Mouse (Mus musculus) MEL (cell line): ENCODE measurements around the gene Syne4. TPM values are rescaled to one million over a fixed set of nuclear protein-coding genes. Genes with fewer than 3 reads are reported as not detected.

Experiments used
- DNase-seq: peaks from one replicate; pipeline ENCODE4 v3.0.0; 2011; ENCODE audit warnings: low read depth, low spot score
- H3K27ac ChIP-seq: 2 replicates; pipeline ENCODE4 v1.5.1; 2012; ENCODE audit warnings: low read depth, mild to moderate bottlenecking, control low read depth, low read length, moderate library complexity; ENCODE audit not compliant: control insufficient read depth
- H3K27me3 ChIP-seq, 2 experiments: fragments of 150-350 bp in 1 of 2; sonication (generic) in 1 of 2; 2 replicates each; pipeline ENCODE4 v1.6.1; 2012; ENCODE audit warnings: low read length in 2 of 2, mild to moderate bottlenecking in 2 of 2, improper control_type of control experiment in 1 of 2, moderate library complexity in 1 of 2; ENCODE audit not compliant: insufficient read depth in 2 of 2, control insufficient read depth in 1 of 2
- H3K36me3 ChIP-seq, 2 experiments: 2 replicates each; pipeline ENCODE4 v1.6.1; 2012 to 2014; ENCODE audit warnings: low read length in 2 of 2, improper control_type of control experiment in 1 of 2, inconsistent platforms in 1 of 2, mild to moderate bottlenecking in 1 of 2; ENCODE audit not compliant: insufficient read depth in 2 of 2, control insufficient read depth in 1 of 2
- H3K4me1 ChIP-seq, 2 experiments: fragments of 150-350 bp in 1 of 2; sonication (generic) in 1 of 2; 2 replicates each; pipeline ENCODE4 v1.6.1; 2012; ENCODE audit warnings: low read length in 2 of 2, improper control_type of control experiment in 1 of 2, mild to moderate bottlenecking in 1 of 2; ENCODE audit not compliant: insufficient read depth in 2 of 2, control insufficient read depth in 1 of 2
- H3K4me3 ChIP-seq, 2 experiments: fragments of 150-350 bp in 1 of 2; sonication (generic) in 1 of 2; 2 replicates each; pipeline ENCODE4 v1.5.1; 2012; ENCODE audit warnings: low read depth in 2 of 2, low read length in 2 of 2, mild to moderate bottlenecking in 2 of 2, moderate library complexity in 2 of 2, control low read depth in 1 of 2, improper control_type of control experiment in 1 of 2; ENCODE audit not compliant: control insufficient read depth in 1 of 2, insufficient read depth in 1 of 2
- H3K79me2 ChIP-seq: 2 replicates; pipeline ENCODE4 v1.6.1; 2012; ENCODE audit warnings: mild to moderate bottlenecking, low read length, moderate library complexity; ENCODE audit not compliant: control insufficient read depth, poor library complexity, insufficient read depth
- H3K9ac ChIP-seq: 2 replicates; pipeline ENCODE4 v1.6.1; 2012; ENCODE audit warnings: low read depth, mild to moderate bottlenecking, control low read depth, low read length, moderate library complexity; ENCODE audit not compliant: control insufficient read depth, poor library complexity, severe bottlenecking
- H3K9me3 ChIP-seq: fragments of 150-350 bp; sonication (generic); replicated peaks from 2 replicates; pipeline ENCODE4 v1.6.1; 2012; ENCODE audit warnings: mild to moderate bottlenecking, low read length, improper control_type of control experiment, moderate library complexity; ENCODE audit not compliant: insufficient read depth
- CTCF ChIP-seq, 3 experiments: IDR thresholded peaks in 2 of 3; conservative IDR thresholded peaks in 1 of 3; 2 replicates each; pipeline ENCODE4 v1.5.1; 2011 to 2012; ENCODE audit warnings: low read length in 3 of 3, low read depth in 2 of 3, mild to moderate bottlenecking in 2 of 3, improper control_type of control experiment in 1 of 3, inconsistent platforms in 1 of 3, mixed read lengths in 1 of 3, moderate library complexity in 1 of 3; ENCODE audit not compliant: control insufficient read depth in 1 of 3, insufficient read depth in 1 of 3, poor library complexity in 1 of 3, severe bottlenecking in 1 of 3
- E2F4 ChIP-seq: IDR thresholded peaks from 2 replicates; pipeline ENCODE4 v1.6.1; 2011; ENCODE audit warnings: low read depth, low read length, improper control_type of control experiment, borderline replicate concordance
- ELF1 ChIP-seq: IDR thresholded peaks from 2 replicates; pipeline ENCODE4 v1.6.1; 2014; ENCODE audit warnings: low read depth, mild to moderate bottlenecking, inconsistent platforms, low read length, improper control_type of control experiment, moderate library complexity
- GABPA ChIP-seq: IDR thresholded peaks from 2 replicates; pipeline ENCODE4 v1.6.1; 2012; ENCODE audit warnings: low read depth, mild to moderate bottlenecking, inconsistent platforms, low read length, improper control_type of control experiment, moderate library complexity
- GATA1 ChIP-seq: IDR thresholded peaks from 2 replicates; pipeline ENCODE4 v1.6.1; 2011; ENCODE audit warnings: low read depth, low read length, improper control_type of control experiment
- JUND ChIP-seq: IDR thresholded peaks from 2 replicates; pipeline ENCODE4 v1.6.1; 2011; ENCODE audit warnings: low read depth, mild to moderate bottlenecking, improper control_type of control experiment, low read length
- MAX ChIP-seq: IDR thresholded peaks from 2 replicates; pipeline ENCODE4 v1.6.1; 2011; ENCODE audit warnings: low read length, improper control_type of control experiment
- MAZ ChIP-seq: IDR thresholded peaks from 2 replicates; pipeline ENCODE4 v1.6.1; 2012; ENCODE audit warnings: low read depth, mild to moderate bottlenecking, inconsistent platforms, low read length, improper control_type of control experiment
- MEF2A ChIP-seq: IDR thresholded peaks from 2 replicates; pipeline ENCODE4 v1.6.1; 2014; ENCODE audit warnings: low read depth, mild to moderate bottlenecking, inconsistent platforms, low read length, improper control_type of control experiment; ENCODE audit not compliant: poor library complexity, insufficient replicate concordance, severe bottlenecking; ENCODE audit errors: extremely low read depth
- MYC ChIP-seq: IDR thresholded peaks from 2 replicates; pipeline ENCODE4 v1.6.1; 2011; ENCODE audit warnings: low read depth, mild to moderate bottlenecking, low read length, improper control_type of control experiment, moderate library complexity
- NELFE ChIP-seq: IDR thresholded peaks from 2 replicates; pipeline ENCODE4 v1.6.1; 2011; ENCODE audit warnings: low read depth, low read length, improper control_type of control experiment
- NRF1 ChIP-seq: IDR thresholded peaks from 2 replicates; pipeline ENCODE4 v1.6.1; 2014; ENCODE audit warnings: low read depth, mild to moderate bottlenecking, inconsistent platforms, low read length, improper control_type of control experiment, moderate library complexity; ENCODE audit not compliant: poor library complexity, insufficient read depth, severe bottlenecking
- POLR2A ChIP-seq, 2 experiments: IDR thresholded peaks; 2 replicates each; pipeline ENCODE4 v1.6.1; 2011 to 2012; ENCODE audit warnings: low read length in 2 of 2, mild to moderate bottlenecking in 2 of 2, control low read depth in 1 of 2, improper control_type of control experiment in 1 of 2, low read depth in 1 of 2, moderate library complexity in 1 of 2; ENCODE audit not compliant: control insufficient read depth in 1 of 2, insufficient read depth in 1 of 2, poor library complexity in 1 of 2
- POLR2AphosphoS5 ChIP-seq: IDR thresholded peaks from 2 replicates; pipeline ENCODE4 v1.6.1; 2012; ENCODE audit warnings: low read depth, borderline replicate concordance, mild to moderate bottlenecking, inconsistent platforms, low read length, moderate library complexity, mixed read lengths
- TBP ChIP-seq: IDR thresholded peaks from 2 replicates; pipeline ENCODE4 v1.8.0; 2011; ENCODE audit warnings: low read depth, low read length, improper control_type of control experiment
- TCF12 ChIP-seq: IDR thresholded peaks from 2 replicates; pipeline ENCODE4 v1.6.1; 2014; ENCODE audit warnings: low read depth, mild to moderate bottlenecking, inconsistent platforms, low read length, improper control_type of control experiment, moderate library complexity
- UBTF ChIP-seq: IDR thresholded peaks from 2 replicates; pipeline ENCODE4 v1.6.1; 2012; ENCODE audit warnings: low read depth, mild to moderate bottlenecking, inconsistent platforms, low read length, improper control_type of control experiment, moderate library complexity, borderline replicate concordance; ENCODE audit not compliant: insufficient read depth
- ZC3H11A ChIP-seq: IDR thresholded peaks from 2 replicates; pipeline ENCODE4 v1.6.1; 2012; ENCODE audit warnings: low read depth, mild to moderate bottlenecking, inconsistent platforms, low read length, improper control_type of control experiment
- ZKSCAN1 ChIP-seq: IDR thresholded peaks from 2 replicates; pipeline ENCODE4 v1.6.1; 2012; ENCODE audit warnings: low read depth, mild to moderate bottlenecking, inconsistent platforms, low read length, improper control_type of control experiment, moderate library complexity
- ZMIZ1 ChIP-seq: IDR thresholded peaks from 2 replicates; pipeline ENCODE4 v1.6.1; 2012; ENCODE audit warnings: low read depth, mild to moderate bottlenecking, inconsistent platforms, low read length, improper control_type of control experiment, moderate library complexity
- ZNF384 ChIP-seq: IDR thresholded peaks from 2 replicates; pipeline ENCODE4 v1.6.1; 2012; ENCODE audit warnings: low read depth, mild to moderate bottlenecking, inconsistent platforms, low read length, improper control_type of control experiment
- polyA plus RNA-seq, 2 experiments: library from polyadenylated mRNA; stranded (reverse) in 1 of 2; unstranded in 1 of 2; fragments of >175 nt in 1 of 2; fragments of >200 nt in 1 of 2; gene quantifications; 2 replicates each; pipeline versions ENCODE4 v1.2.1 to v1.2.4; 2012; ENCODE audit warnings: low replicate concordance in 2 of 2, low read depth in 1 of 2; ENCODE audit not compliant: insufficient read length in 2 of 2, insufficient read depth in 1 of 2, missing spikeins in 1 of 2
- total RNA-seq: library from RNA; depleted of rRNA; stranded (reverse); fragments of 300-350 nt; gene quantifications from 2 replicates; pipeline ENCODE4 v1.2.3, GENCODE M21; 2012

Syne4 gene
- total and polyA plus RNA-seq, 3 experiments = 0.31 to 0.82 TPM; not detected in 1

GRCm38 (mm10) chr7:30362652-30363343 is 48.2 kb downstream of the Syne4 start, which contains the start of gene Lrfn3:
TSS of gene Lrfn3 (minus strand) at chr7:30362772.
- Histone ChIP-seq H3K27me3 (peaks cover 0 to 5% of the 10 kb centered on the region in 2 experiments; a peak in 2 of 4 replicates), H3K27ac (no peak within 1 kb of the TSS), H3K9ac (no peak within 1 kb of the TSS), H3K79me2 (no peaks in the 10 kb centered on the region), H3K9me3 (no peaks in the 10 kb centered on the region), H3K36me3 (no peaks in the 10 kb centered on the region)
- TF ChIP-seq NRF1 (no peak), GABPA (no peak), UBTF (no peak), E2F4 (no peak), ELF1 (no peak), GATA1 (no peak), MAX (no peak), CTCF (IDR thresholded peaks at IDR 0.05 in 2 of 3, conservative IDR thresholded peaks at IDR 0.05 in 1 of 3; ENCODE audit: control insufficient read depth in 1 of 3, insufficient read depth in 1 of 3, low read depth in 2 of 3, low read length in 3 of 3, poor library complexity in 1 of 3, severe bottlenecking in 1 of 3) (no peak)
- TF ChIP-seq, all 39 proteins: peak for 0
- Histone ChIP-seq H3K4me3 (no peak within 1 kb of the TSS), H3K4me1 (no peaks in the 10 kb centered on the region)
- no peak for DNase-seq

GRCm38 (mm10) chr7:30363344-30363738 is 48.7 kb downstream of the Syne4 start:
- H3K27me3 ChIP-seq = peaks cover 0 to 5% of the 10 kb centered on the region in 2 experiments; a peak in 2 of 4 replicates
- no peak overlapping the region for H3K4me3 ChIP-seq
- TF ChIP-seq MYC = no peak
- TF ChIP-seq GATA1 = no peak
- TF ChIP-seq MEF2A = no peak
- TF ChIP-seq TCF12 = no peak
- no peak for TF ChIP-seq MAZ
- H3K27ac ChIP-seq = no peak overlapping the region
- H3K9ac ChIP-seq = no peak overlapping the region
- no peaks in the 10 kb centered on the region for H3K36me3 ChIP-seq
- H3K9me3 ChIP-seq = no peaks in the 10 kb centered on the region
- no peaks in the 10 kb centered on the region for H3K79me2 ChIP-seq
- DNase-seq = no peak
- H3K4me1 ChIP-seq = no peaks in the 10 kb centered on the region

GRCm38 (mm10) chr7:30367466-30367865 is 52.9 kb downstream of the Syne4 start:
- no peak for DNase-seq
- Histone ChIP-seq H3K27me3 (peaks cover 0 to 6% of the 10 kb centered on the region in 2 experiments; a peak in 2 of 4 replicates), H3K27ac (no peak overlapping the region), H3K4me1 (no peaks in the 10 kb centered on the region), H3K9ac (no peak overlapping the region), H3K79me2 (no peaks in the 10 kb centered on the region), H3K9me3 (no peaks in the 10 kb centered on the region), H3K36me3 (no peaks in the 10 kb centered on the region), H3K4me3 (no peak overlapping the region)
- TF ChIP-seq MYC (no peak), POLR2AphosphoS5 (no peak), JUND (no peak), ZKSCAN1 (no peak), CTCF (IDR thresholded peaks at IDR 0.05 in 2 of 3, conservative IDR thresholded peaks at IDR 0.05 in 1 of 3; ENCODE audit: control insufficient read depth in 1 of 3, insufficient read depth in 1 of 3, low read depth in 2 of 3, low read length in 3 of 3, poor library complexity in 1 of 3, severe bottlenecking in 1 of 3) (no peak), GATA1 (no peak), ZC3H11A (no peak), ZMIZ1 (no peak), TBP (no peak), NELFE (no peak), POLR2A (IDR thresholded peaks at IDR 0.05; ENCODE audit: control insufficient read depth in 1 of 2, insufficient read depth in 1 of 2, low read depth in 1 of 2, low read length in 2 of 2, poor library complexity in 1 of 2) (no peak), ZNF384 (no peak)
